Mouse (Mus musculus) limb, embryonic 14.5 days (tissue): Measurements from ENCODE around the gene Nxph3. TPM values are rescaled to one million over a fixed set of nuclear protein-coding genes. Genes with fewer than 3 reads are reported as not detected.

Experiments
- ATAC-seq: fragments of 200-750 bp; cut with Nextera tagmentation; 2 replicates; pipeline ENCODE4 v1.8.0; 2017; ENCODE audit warnings: low read depth, moderate number of reproducible peaks, moderate TSS enrichment; ENCODE audit not compliant: low FRiP score
- DNase-seq: peaks from one replicate; pipeline ENCODE4 v3.0.0-alpha.2; 2015; ENCODE audit warnings: low spot score
- H3K27ac ChIP-seq: fragments of 300-500 bp; sonication (generic); replicated peaks from 2 replicates; pipeline ENCODE4 v1.5.1; 2014; ENCODE audit warnings: low read depth, mild to moderate bottlenecking, low read length, moderate library complexity, mixed read lengths
- H3K27me3 ChIP-seq: fragments of 300-500 bp; sonication (generic); 2 replicates; pipeline ENCODE4 v1.6.1; 2014; ENCODE audit warnings: low read length, mixed read lengths; ENCODE audit not compliant: control insufficient read depth, insufficient read depth
- H3K36me3 ChIP-seq: fragments of 300-500 bp; sonication (generic); 2 replicates; pipeline ENCODE4 v1.6.1; 2014; ENCODE audit warnings: mild to moderate bottlenecking, low read length, moderate library complexity, mixed read lengths; ENCODE audit not compliant: control insufficient read depth, insufficient read depth
- H3K4me1 ChIP-seq: fragments of 300-500 bp; sonication (generic); 2 replicates; pipeline ENCODE4 v1.6.1; 2014; ENCODE audit warnings: antibody characterized with exemption, low read length, mixed read lengths; ENCODE audit not compliant: control insufficient read depth, insufficient read depth
- H3K4me2 ChIP-seq: fragments of 300-500 bp; sonication (generic); replicated peaks from 2 replicates; pipeline ENCODE4 v1.6.1; 2014; ENCODE audit warnings: low read depth, mild to moderate bottlenecking, low read length, moderate library complexity; ENCODE audit not compliant: severe bottlenecking
- H3K4me3 ChIP-seq: fragments of 300-500 bp; sonication (generic); replicated peaks from 2 replicates; pipeline ENCODE4 v1.5.1; 2014; ENCODE audit warnings: low read length
- H3K9ac ChIP-seq: fragments of 300-500 bp; sonication (generic); 2 replicates; pipeline ENCODE4 v1.6.1; 2014; ENCODE audit warnings: mild to moderate bottlenecking, low read depth, low read length, moderate library complexity; ENCODE audit not compliant: severe bottlenecking
- H3K9me3 ChIP-seq: fragments of 300-500 bp; sonication (generic); 2 replicates; pipeline ENCODE4 v1.6.1; 2016; ENCODE audit warnings: low read length; ENCODE audit not compliant: control insufficient read depth
- POLR2A ChIP-seq: fragments of 200-500 bp; IDR thresholded peaks from 2 replicates; pipeline ENCODE4 v1.8.0; 2012; ENCODE audit warnings: inconsistent platforms, mild to moderate bottlenecking, moderate library complexity, borderline replicate concordance; ENCODE audit not compliant: insufficient read depth, insufficient read length; ENCODE audit errors: extremely low read depth
- WGBS: fragments of 180-500 bp; shearing (Covaris S2); extraction: QIAGEN DNeasy Blood & Tissue Kit; methylation state at CpG from one replicate; pipeline ENCODE4 v1.1.7; 2014; 5-methylcytosine and 5-hydroxymethylcytosine counted together
- polyA plus RNA-seq, 2 experiments: library from polyadenylated mRNA; depleted of rRNA in 1 of 2; stranded (reverse) in 1 of 2; unstranded in 1 of 2; fragments of >200 nt; fragmentation: Nextera tagmentation in 1 of 2; extraction: Ambion mirVana in 1 of 2; gene quantifications; 2 replicates each; pipeline versions ENCODE4 v1.2.1 to v1.2.3; 2012 to 2014

Gene Nxph3
- polyA plus RNA-seq, 2 experiments: 0.91 to 2.4 TPM

DNA sequence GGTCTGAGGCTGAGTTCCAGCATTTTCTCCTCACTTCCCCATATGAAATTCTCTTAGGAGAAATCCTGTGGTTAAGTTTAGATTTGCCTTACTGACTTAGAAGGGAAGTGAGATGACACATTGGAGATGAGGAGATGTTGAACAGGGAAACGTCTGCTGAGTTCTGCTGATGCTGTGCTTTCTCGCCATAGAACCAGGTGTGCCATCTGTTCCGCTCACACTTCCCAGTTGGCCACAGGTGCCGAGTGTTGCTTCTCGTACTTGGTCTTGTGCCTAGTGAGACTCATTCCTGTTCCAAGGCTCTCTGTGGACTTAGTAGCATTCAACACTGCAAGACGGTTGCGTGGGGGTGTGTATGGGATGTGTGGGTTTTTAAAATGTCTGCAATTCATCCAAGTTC, 38.0 kb downstream of the Nxph3 start:
- 81% methylated on average over 7 of the region's 7 CpGs for WGBS
- no peak overlapping the region for H3K27ac ChIP-seq
- no peaks in the 10 kb centered on the region for H3K9me3 ChIP-seq
- no peaks in the 10 kb centered on the region for H3K27me3 ChIP-seq
- DNase-seq (no peak), ATAC-seq (no peak)
- no peak for TF ChIP-seq POLR2A
- no peak overlapping the region for H3K4me2 ChIP-seq
- peaks cover 54% of the 10 kb centered on the region for H3K36me3 ChIP-seq
- H3K9ac ChIP-seq: no peak overlapping the region
- no peaks in the 10 kb centered on the region for H3K4me1 ChIP-seq
- no peak overlapping the region for H3K4me3 ChIP-seq

DNA sequence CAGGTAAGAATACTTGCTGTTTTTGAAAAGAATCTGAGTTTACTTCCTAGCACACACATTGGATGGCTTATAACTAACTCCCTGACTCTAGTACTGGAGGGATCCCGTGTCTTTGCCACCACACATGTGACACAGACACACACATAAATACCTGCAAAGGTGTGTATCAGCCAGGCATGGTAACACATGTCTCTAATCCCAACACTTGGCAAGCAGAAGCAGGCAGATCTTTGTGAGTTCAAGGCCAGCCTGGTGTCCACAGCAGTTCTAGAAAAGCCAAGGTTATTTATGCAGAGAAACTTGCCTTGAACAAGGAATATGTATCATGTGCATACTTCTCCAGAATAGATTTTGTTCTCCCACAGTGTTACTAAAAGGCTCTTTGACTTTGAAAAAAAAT, 40.9 kb downstream of the Nxph3 start:
- no peak for DNase-seq
- WGBS: 89% methylated on average over 1 of the region's 1 CpGs
- no peak overlapping the region for H3K9ac ChIP-seq

DNA sequence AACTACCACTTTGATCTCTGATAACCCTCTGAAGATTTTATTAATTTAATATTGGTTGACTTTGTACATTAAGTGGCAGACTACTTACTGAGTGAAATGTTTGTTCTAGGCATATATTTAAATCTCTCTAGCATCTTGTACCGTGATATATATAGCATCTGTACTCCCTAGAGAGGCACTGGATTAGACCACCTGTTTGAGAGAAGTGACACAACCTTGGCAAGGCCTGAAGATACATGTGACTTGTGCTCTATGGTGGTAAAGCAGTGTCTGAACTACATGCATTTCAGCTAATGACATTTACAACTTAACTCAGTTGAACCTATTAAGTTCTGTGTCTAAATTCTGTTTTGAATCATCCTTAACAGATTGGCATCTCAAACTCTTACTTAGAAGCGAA, 41.4 kb downstream of the Nxph3 start:
- no peak overlapping the region for H3K4me3 ChIP-seq
- H3K27me3 ChIP-seq: no peaks in the 10 kb centered on the region
- H3K27ac ChIP-seq: no peak overlapping the region
- H3K36me3 ChIP-seq: peaks cover 54% of the 10 kb centered on the region
- no peaks in the 10 kb centered on the region for H3K9me3 ChIP-seq
- DNase-seq (no peak), ATAC-seq (no peak)
- no peak overlapping the region for H3K4me2 ChIP-seq
- H3K4me1 ChIP-seq: no peaks in the 10 kb centered on the region
- WGBS: 86% methylated on average over 2 of the region's 2 CpGs
- H3K9ac ChIP-seq: no peak overlapping the region
- no peak for TF ChIP-seq POLR2A

More for the DNA sequence above, 40.9 kb downstream of the Nxph3 start:
- TF ChIP-seq POLR2A: no peak
- peaks cover 54% of the 10 kb centered on the region for H3K36me3 ChIP-seq
- no peaks in the 10 kb centered on the region for H3K27me3 ChIP-seq
- H3K4me2 ChIP-seq: no peak overlapping the region
- no peaks in the 10 kb centered on the region for H3K4me1 ChIP-seq
- no peak overlapping the region for H3K27ac ChIP-seq
- no peak for ATAC-seq
- H3K9me3 ChIP-seq: no peaks in the 10 kb centered on the region
- H3K4me3 ChIP-seq: no peak overlapping the region

DNA sequence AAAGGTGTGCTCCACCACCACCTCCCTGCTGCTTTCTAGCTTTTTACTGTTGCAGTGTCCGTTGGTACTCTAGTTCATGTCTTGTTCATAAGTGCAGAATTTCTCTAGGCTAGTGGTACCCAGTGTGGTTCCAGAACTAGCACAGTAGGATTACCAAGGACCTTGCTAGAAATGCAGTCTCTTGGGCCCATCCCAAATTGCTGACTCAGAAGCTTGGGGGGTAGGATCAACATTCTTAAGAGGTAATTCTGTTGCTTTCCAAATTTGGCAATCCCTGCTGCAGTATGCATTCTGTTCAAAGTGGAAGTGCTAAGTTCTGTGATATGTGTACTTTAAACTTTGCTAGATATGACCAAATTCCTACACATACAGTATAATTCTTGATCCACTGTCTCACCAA, 46.6 kb downstream of the Nxph3 start:
- Histone ChIP-seq H3K4me2 (no peak overlapping the region), H3K4me3 (no peak overlapping the region), H3K27me3 (no peaks in the 10 kb centered on the region), H3K27ac (no peak overlapping the region), H3K36me3 (peaks cover 23% of the 10 kb centered on the region), H3K9me3 (no peaks in the 10 kb centered on the region), H3K4me1 (no peaks in the 10 kb centered on the region), H3K9ac (no peak overlapping the region)
- TF ChIP-seq POLR2A: no peak
- no peak for DNase-seq
- no peak for ATAC-seq
- WGBS: 89% methylated on average over 1 of the region's 1 CpGs

DNA sequence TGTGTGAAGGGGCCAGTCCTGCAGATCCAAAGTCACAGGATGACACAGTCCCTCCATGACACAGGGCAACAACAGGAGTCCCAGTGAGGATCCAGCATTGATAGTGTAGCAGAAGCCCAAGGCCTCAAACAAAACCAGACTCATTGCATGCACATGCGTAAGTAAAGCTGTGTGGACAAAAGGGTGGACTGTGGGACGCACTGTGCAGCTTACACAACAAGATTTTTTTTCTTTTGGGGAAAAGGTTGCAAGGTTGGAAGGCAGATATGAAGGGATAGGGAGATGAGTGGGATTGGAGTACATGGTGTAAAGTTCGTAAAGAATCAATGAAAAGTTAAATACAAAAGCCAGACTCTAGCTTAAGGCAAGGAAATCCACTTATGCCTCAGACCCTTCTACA, 52.2 kb downstream of the Nxph3 start:
- Histone ChIP-seq H3K4me2 (no peak overlapping the region), H3K9ac (no peak overlapping the region), H3K4me1 (no peaks in the 10 kb centered on the region), H3K4me3 (no peak overlapping the region), H3K27me3 (no peaks in the 10 kb centered on the region), H3K36me3 (peaks cover 3% of the 10 kb centered on the region; the same call in 1 of the 2 replicates), H3K27ac (no peak overlapping the region), H3K9me3 (no peaks in the 10 kb centered on the region)
- no peak for TF ChIP-seq POLR2A
- DNase-seq (no peak), ATAC-seq (no peak)
- WGBS: 98% methylated on average over 3 of the region's 3 CpGs

DNA sequence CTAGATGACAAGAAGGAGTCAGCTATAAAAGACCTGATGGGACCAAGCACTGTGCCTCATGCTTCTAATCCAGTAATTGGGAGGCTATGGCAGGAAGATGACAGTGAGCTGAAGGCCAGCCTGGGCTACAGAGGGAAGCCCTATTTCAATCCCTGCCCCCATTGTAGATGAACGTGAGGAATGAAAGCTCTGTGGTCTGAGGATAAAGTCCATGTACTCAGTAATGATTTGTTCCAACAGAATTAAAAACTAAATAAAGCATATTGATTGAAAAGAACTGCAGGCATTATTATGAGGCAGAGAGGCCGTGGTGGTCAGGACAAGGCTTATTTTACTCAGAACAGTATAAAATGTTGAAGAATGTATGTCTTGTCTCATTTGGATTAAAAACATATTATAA, 53.5 kb downstream of the Nxph3 start:
- no peaks in the 10 kb centered on the region for H3K4me1 ChIP-seq

More for the DNA sequence above, 53.5 kb downstream of the Nxph3 start:
- DNase-seq (no peak), ATAC-seq (no peak)
- Histone ChIP-seq H3K9me3 (no peaks in the 10 kb centered on the region), H3K9ac (no peak overlapping the region), H3K36me3 (no peaks in the 10 kb centered on the region; the same call in 1 of the 2 replicates), H3K4me2 (no peak overlapping the region), H3K27me3 (no peaks in the 10 kb centered on the region), H3K27ac (no peak overlapping the region), H3K4me3 (no peak overlapping the region)
- no peak for TF ChIP-seq POLR2A
- WGBS: 84% methylated on average over 2 of the region's 2 CpGs

Other genes starting within 250 kb of the Nxph3 start
- gene Kat7, start 204.3 kb downstream of the Nxph3 start, polyA plus RNA-seq (2012; rRNA removed): 49.7 and 51.4 TPM in 2 replicates
- 58.5 and 60.1 TPM in 2 replicates for gene Kat7, start 204.3 kb downstream of the Nxph3 start, polyA plus RNA-seq (2014; fragmentation: Nextera tagmentation; extraction: Ambion mirVana)
- gene Fam117a, start 177.6 kb downstream of the Nxph3 start, polyA plus RNA-seq (2012; rRNA removed): 48.3 and 59.6 TPM in 2 replicates
- gene Fam117a, start 177.6 kb downstream of the Nxph3 start, polyA plus RNA-seq (2014; fragmentation: Nextera tagmentation; extraction: Ambion mirVana): 19.3 and 22.1 TPM in 2 replicates
- gene Slc35b1, start 129.9 kb downstream of the Nxph3 start, polyA plus RNA-seq (2012; rRNA removed): 98.1 and 116 TPM in 2 replicates
- gene Slc35b1, start 129.9 kb downstream of the Nxph3 start, polyA plus RNA-seq (2014; fragmentation: Nextera tagmentation; extraction: Ambion mirVana): 110 and 117 TPM in 2 replicates
- gene Spop, start 100.5 kb downstream of the Nxph3 start, polyA plus RNA-seq (2012; rRNA removed): 45.1 and 51.3 TPM in 2 replicates
- gene Spop, start 100.5 kb downstream of the Nxph3 start, polyA plus RNA-seq (2014; fragmentation: Nextera tagmentation; extraction: Ambion mirVana): 92.7 and 98.2 TPM in 2 replicates
- gene Ngfr, start 73.2 kb upstream of the Nxph3 start, polyA plus RNA-seq (2012; rRNA removed): 52.7 and 74.9 TPM in 2 replicates
- gene Ngfr, start 73.2 kb upstream of the Nxph3 start, polyA plus RNA-seq (2014; fragmentation: Nextera tagmentation; extraction: Ambion mirVana): 30.4 and 32.3 TPM in 2 replicates
- gene Phb, start 152.4 kb upstream of the Nxph3 start, polyA plus RNA-seq (2012; rRNA removed): 209 and 309 TPM in 2 replicates
- gene Phb, start 152.4 kb upstream of the Nxph3 start, polyA plus RNA-seq (2014; fragmentation: Nextera tagmentation; extraction: Ambion mirVana): 226 and 227 TPM in 2 replicates
- gene Zfp652, start 198.1 kb upstream of the Nxph3 start, polyA plus RNA-seq (2012; rRNA removed): 25.3 and 31.2 TPM in 2 replicates
- 13.3 and 13.8 TPM in 2 replicates for gene Zfp652, start 198.1 kb upstream of the Nxph3 start, polyA plus RNA-seq (2014; fragmentation: Nextera tagmentation; extraction: Ambion mirVana)
- 0.34 and 0.46 TPM in 2 replicates for gene B130006D01Rik, start 209.0 kb upstream of the Nxph3 start, polyA plus RNA-seq (2012; rRNA removed)
- 1.6 and 2.2 TPM in 2 replicates for gene B130006D01Rik, start 209.0 kb upstream of the Nxph3 start, polyA plus RNA-seq (2014; fragmentation: Nextera tagmentation; extraction: Ambion mirVana)